Mouse (Mus musculus): ENCODE data around the gene Arl15.

Gene Arl15

GRCm38 (mm10) chr13:114162753-114163152 lies 368.4 kb downstream of the Arl15 start:
- no peak for DNase-seq

- DNase-seq = no peak
Observed at GRCm38 (mm10) chr13:114165616-114166015, 371.3 kb downstream of the Arl15 start.

GRCm38 (mm10) chr13:114166439-114167183 lies 372.3 kb downstream of the Arl15 start:
- DNase-seq = no peak

- DNase-seq = no peak
Observed at GRCm38 (mm10) chr13:114170061-114170460, 375.8 kb downstream of the Arl15 start.

GRCm38 (mm10) chr13:114171465-114171864 lies 377.2 kb downstream of the Arl15 start:
- no peak for DNase-seq

GRCm38 (mm10) chr13:114188107-114188506 lies 393.8 kb downstream of the Arl15 start:
- DNase-seq = no peak

- DNase-seq = no peak
Observed at GRCm38 (mm10) chr13:114188801-114189200, 394.5 kb downstream of the Arl15 start.

GRCm38 (mm10) chr13:114189441-114189840 lies 395.1 kb downstream of the Arl15 start:
- DNase-seq = no peak

GRCm38 (mm10) chr13:114190898-114191297 lies 396.6 kb downstream of the Arl15 start:
- DNase-seq = no peak

GRCm38 (mm10) chr13:114198252-114198799 lies 404.0 kb downstream of the Arl15 start:
- DNase-seq = no peak

GRCm38 (mm10) chr13:114199746-114200145 lies 405.4 kb downstream of the Arl15 start:
- no peak for DNase-seq

- no peak for DNase-seq
Observed at GRCm38 (mm10) chr13:114200545-114200944, 406.2 kb downstream of the Arl15 start.

- DNase-seq = no peak
Observed at GRCm38 (mm10) chr13:114202806-114203570, 408.7 kb downstream of the Arl15 start.
